ENCODE assay signal across 8 mouse cellular contexts in the genomic region with DNA sequence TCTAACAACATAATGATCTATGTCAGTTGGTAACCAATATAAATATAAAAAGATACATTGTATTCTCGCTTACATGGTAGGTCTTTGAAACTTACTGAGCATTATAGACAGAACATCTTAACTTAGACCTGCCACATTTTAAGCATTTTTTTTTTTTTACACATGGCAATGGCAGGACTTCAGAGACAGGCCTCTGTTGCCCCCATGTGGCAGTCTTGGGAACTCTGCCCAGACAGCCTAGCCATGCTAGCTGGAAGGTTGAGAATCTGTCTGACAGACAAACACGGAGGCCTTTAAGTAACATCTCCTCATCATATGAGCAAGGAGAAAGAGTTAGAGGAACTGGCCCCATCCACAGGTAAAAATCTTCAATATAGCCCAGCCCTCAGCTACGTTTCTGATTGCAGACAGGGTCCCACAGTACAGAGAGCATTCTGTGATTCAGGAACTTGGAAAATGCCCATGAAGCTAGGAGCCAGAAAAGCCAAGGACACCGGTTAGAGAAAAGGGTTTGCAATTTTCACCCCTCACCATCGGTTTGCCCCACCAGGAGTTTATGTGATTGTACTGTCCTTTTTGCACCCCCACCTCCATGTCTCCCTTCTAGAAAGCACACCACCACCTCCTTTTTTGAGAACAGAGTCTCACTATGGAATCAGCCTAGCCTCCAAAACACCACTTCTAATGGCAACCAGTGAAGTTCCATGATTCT. TPM values are rescaled to one million over a fixed set of nuclear protein-coding genes. Genes with fewer than 3 reads are reported as not detected.
DNase-seq lines count a peak whose midpoint lies in the region; ATAC-seq and TF ChIP-seq lines count a peak whose summit lies in the region.

No protein-coding gene starts in this region.

- no peak overlapping the region for H3K4me3 ChIP-seq in lung, postnatal 0 days (ENCODE audit: low read depth, low read length)

- H3K4me1 ChIP-seq in lung, postnatal 0 days (ENCODE audit: insufficient read depth, low read depth, low read length) = no peaks in the 10 kb centered on the region

- TF ChIP-seq CTCF in lung, postnatal 0 days (IDR thresholded peaks at IDR 0.05) = peak; percentile 81

- H3K36me3 ChIP-seq in lung, postnatal 0 days (ENCODE audit: insufficient read depth, low read length) = no peaks in the 10 kb centered on the region

- intact Hi-C loops in gastrocnemius, postnatal 14 days (cut with DNase I; ENCODE audit: low total_unique reads) = loop anchor here (10.0 kb wide), 1 partner anchor 411 kb away; no protein-coding TSS in a partner anchor

- no peak for TF ChIP-seq EP300 in lung, postnatal 0 days (IDR thresholded peaks at IDR 0.05)

- no peaks in the 10 kb centered on the region for H3K9me3 ChIP-seq in lung, postnatal 0 days (ENCODE audit: low read length)

- WGBS in lung, postnatal 0 days = 42% methylated on average over 5 of the region's 5 CpGs

- DNase-seq in B cell, adult 2 months = peak; percentile 79 to 84
- DNase-seq in CD8-positive naive resting alpha-beta T cell, adult 2 months (ENCODE audit: low read depth in 2 of 2, low spot score in 2 of 2) = peak; percentile 62 to 67
- peak; percentile 53 for DNase-seq in c-Kit-positive CD71-negative TER-119-negative erythroid progenitor cells, embryonic 14.5 days (ENCODE audit: low read depth)
- peak; percentile 67 for DNase-seq in gastrocnemius, postnatal 14 days
- DNase-seq in layer of hippocampus, adult 11-12 months (ENCODE audit: low spot score) = peak; percentile 69
- DNase-seq in lung, postnatal 0 days (ENCODE audit: low spot score) = peak; percentile 65
- peak; percentile 68 to 71 for DNase-seq in right cerebral cortex, adult 2 months (ENCODE audit: low spot score in 2 of 2)

- H3K27me3 ChIP-seq in lung, postnatal 0 days (replicated peaks; ENCODE audit: insufficient read depth, low read length) = no peaks in the 10 kb centered on the region

- H3K9ac ChIP-seq in lung, postnatal 0 days (replicated peaks; ENCODE audit: low read depth) = no peak overlapping the region

- H3K4me2 ChIP-seq in lung, postnatal 0 days (replicated peaks; ENCODE audit: low read depth, low read length) = no peak overlapping the region

- ATAC-seq in lung, postnatal 0 days = no peak
- ATAC-seq in erythroid progenitor cell, adult 5-6 weeks (replicated peaks; ENCODE audit: low FRiP score, poor library complexity, severe bottlenecking) = no peak

- H3K27ac ChIP-seq in lung, postnatal 0 days (ENCODE audit: low read length) = no peak overlapping the region

RNA-seq across cellular contexts. Expression of a gene that starts 19.2 kb away (rescaled TPM):
- total RNA-seq in gastrocnemius, postnatal 14 days (2021) = under 1 TPM; 0.08 to 0.09 TPM
- 0.05 and 0.12 TPM in 2 replicates for polyA plus RNA-seq in lung, postnatal 0 days (2015; fragmentation: Nextera tagmentation; extraction: Ambion mirVana)
- not detected in 2 replicates for total RNA-seq in erythroid progenitor cell, adult 5-6 weeks (2015; ENCODE audit: low replicate concordance)
- 0.39 TPM in 1 of 2 replicates, not detected in the other for total RNA-seq in erythroid progenitor cell, adult 5-6 weeks (2017; ENCODE audit: low replicate concordance)

RNA-seq across cellular contexts. Expression of a gene that starts 49.1 kb away (rescaled TPM):
- 1 to 10 TPM; 2.9 to 4.0 TPM for total RNA-seq in gastrocnemius, postnatal 14 days (2021)
- polyA plus RNA-seq in lung, postnatal 0 days (2015; fragmentation: Nextera tagmentation; extraction: Ambion mirVana) = 8.4 and 9.1 TPM in 2 replicates
- 7.6 and 23.1 TPM in 2 replicates for total RNA-seq in erythroid progenitor cell, adult 5-6 weeks (2015; ENCODE audit: low replicate concordance)
- 6.3 and 8.2 TPM in 2 replicates for total RNA-seq in erythroid progenitor cell, adult 5-6 weeks (2017; ENCODE audit: low replicate concordance)
